Mouse (Mus musculus) MEL (cell line): ENCODE measurements around the gene Klhl36. TPM values are rescaled to one million over a fixed set of nuclear protein-coding genes. Genes with fewer than 3 reads are reported as not detected.

Experiments used
- DNase-seq: peaks from one replicate; pipeline ENCODE4 v3.0.0; 2011; ENCODE audit warnings: low read depth, low spot score
- H3K27ac ChIP-seq: 2 replicates; pipeline ENCODE4 v1.5.1; 2012; ENCODE audit warnings: low read depth, mild to moderate bottlenecking, control low read depth, low read length, moderate library complexity; ENCODE audit not compliant: control insufficient read depth
- H3K27me3 ChIP-seq, 2 experiments: fragments of 150-350 bp in 1 of 2; sonication (generic) in 1 of 2; 2 replicates each; pipeline ENCODE4 v1.6.1; 2012; ENCODE audit warnings: low read length in 2 of 2, mild to moderate bottlenecking in 2 of 2, improper control_type of control experiment in 1 of 2, moderate library complexity in 1 of 2; ENCODE audit not compliant: insufficient read depth in 2 of 2, control insufficient read depth in 1 of 2
- H3K36me3 ChIP-seq, 2 experiments: 2 replicates each; pipeline ENCODE4 v1.6.1; 2012 to 2014; ENCODE audit warnings: low read length in 2 of 2, improper control_type of control experiment in 1 of 2, inconsistent platforms in 1 of 2, mild to moderate bottlenecking in 1 of 2; ENCODE audit not compliant: insufficient read depth in 2 of 2, control insufficient read depth in 1 of 2
- H3K4me1 ChIP-seq, 2 experiments: fragments of 150-350 bp in 1 of 2; sonication (generic) in 1 of 2; 2 replicates each; pipeline ENCODE4 v1.6.1; 2012; ENCODE audit warnings: low read length in 2 of 2, improper control_type of control experiment in 1 of 2, mild to moderate bottlenecking in 1 of 2; ENCODE audit not compliant: insufficient read depth in 2 of 2, control insufficient read depth in 1 of 2
- H3K4me3 ChIP-seq, 2 experiments: fragments of 150-350 bp in 1 of 2; sonication (generic) in 1 of 2; 2 replicates each; pipeline ENCODE4 v1.5.1; 2012; ENCODE audit warnings: low read depth in 2 of 2, low read length in 2 of 2, mild to moderate bottlenecking in 2 of 2, moderate library complexity in 2 of 2, control low read depth in 1 of 2, improper control_type of control experiment in 1 of 2; ENCODE audit not compliant: control insufficient read depth in 1 of 2, insufficient read depth in 1 of 2
- H3K79me2 ChIP-seq: 2 replicates; pipeline ENCODE4 v1.6.1; 2012; ENCODE audit warnings: mild to moderate bottlenecking, low read length, moderate library complexity; ENCODE audit not compliant: control insufficient read depth, poor library complexity, insufficient read depth
- H3K9ac ChIP-seq: 2 replicates; pipeline ENCODE4 v1.6.1; 2012; ENCODE audit warnings: low read depth, mild to moderate bottlenecking, control low read depth, low read length, moderate library complexity; ENCODE audit not compliant: control insufficient read depth, poor library complexity, severe bottlenecking
- H3K9me3 ChIP-seq: fragments of 150-350 bp; sonication (generic); replicated peaks from 2 replicates; pipeline ENCODE4 v1.6.1; 2012; ENCODE audit warnings: mild to moderate bottlenecking, low read length, improper control_type of control experiment, moderate library complexity; ENCODE audit not compliant: insufficient read depth
- CHD1 ChIP-seq: IDR thresholded peaks from 2 replicates; pipeline ENCODE4 v1.6.1; 2012; ENCODE audit warnings: low read depth, mild to moderate bottlenecking, inconsistent platforms, low read length, improper control_type of control experiment
- ELF1 ChIP-seq: IDR thresholded peaks from 2 replicates; pipeline ENCODE4 v1.6.1; 2014; ENCODE audit warnings: low read depth, mild to moderate bottlenecking, inconsistent platforms, low read length, improper control_type of control experiment, moderate library complexity
- GABPA ChIP-seq: IDR thresholded peaks from 2 replicates; pipeline ENCODE4 v1.6.1; 2012; ENCODE audit warnings: low read depth, mild to moderate bottlenecking, inconsistent platforms, low read length, improper control_type of control experiment, moderate library complexity
- HCFC1 ChIP-seq: IDR thresholded peaks from 2 replicates; pipeline ENCODE4 v1.6.1; 2012; ENCODE audit warnings: low read depth, mild to moderate bottlenecking, inconsistent platforms, low read length, improper control_type of control experiment, moderate library complexity
- JUND ChIP-seq: IDR thresholded peaks from 2 replicates; pipeline ENCODE4 v1.6.1; 2011; ENCODE audit warnings: low read depth, mild to moderate bottlenecking, improper control_type of control experiment, low read length
- KAT2A ChIP-seq: conservative IDR thresholded peaks from 2 replicates; pipeline ENCODE4 v1.6.1; 2012; ENCODE audit warnings: low read depth, low read length, improper control_type of control experiment, inconsistent platforms
- MAZ ChIP-seq: IDR thresholded peaks from 2 replicates; pipeline ENCODE4 v1.6.1; 2012; ENCODE audit warnings: low read depth, mild to moderate bottlenecking, inconsistent platforms, low read length, improper control_type of control experiment
- MEF2A ChIP-seq: IDR thresholded peaks from 2 replicates; pipeline ENCODE4 v1.6.1; 2014; ENCODE audit warnings: low read depth, mild to moderate bottlenecking, inconsistent platforms, low read length, improper control_type of control experiment; ENCODE audit not compliant: poor library complexity, insufficient replicate concordance, severe bottlenecking; ENCODE audit errors: extremely low read depth
- MXI1 ChIP-seq: IDR thresholded peaks from 2 replicates; pipeline ENCODE4 v1.6.1; 2011; ENCODE audit warnings: mild to moderate bottlenecking, low read depth, low read length, improper control_type of control experiment
- MYB ChIP-seq: IDR thresholded peaks from 2 replicates; pipeline ENCODE4 v1.6.1; 2011; ENCODE audit warnings: mild to moderate bottlenecking, low read depth, low read length, improper control_type of control experiment
- NRF1 ChIP-seq: IDR thresholded peaks from 2 replicates; pipeline ENCODE4 v1.6.1; 2014; ENCODE audit warnings: low read depth, mild to moderate bottlenecking, inconsistent platforms, low read length, improper control_type of control experiment, moderate library complexity; ENCODE audit not compliant: poor library complexity, insufficient read depth, severe bottlenecking
- POLR2AphosphoS2 ChIP-seq: IDR thresholded peaks from 2 replicates; pipeline ENCODE4 v1.6.1; 2011; ENCODE audit warnings: low read length, improper control_type of control experiment
- RCOR1 ChIP-seq: IDR thresholded peaks from 2 replicates; pipeline ENCODE4 v1.6.1; 2012; ENCODE audit warnings: low read depth, mild to moderate bottlenecking, inconsistent platforms, low read length, improper control_type of control experiment
- SIN3A ChIP-seq: IDR thresholded peaks from 2 replicates; pipeline ENCODE4 v1.6.1; 2012; ENCODE audit warnings: low read length, improper control_type of control experiment, inconsistent platforms
- SMC3 ChIP-seq: IDR thresholded peaks from 2 replicates; pipeline ENCODE4 v1.6.1; 2011; ENCODE audit warnings: low read depth, low read length, improper control_type of control experiment
- TBP ChIP-seq: IDR thresholded peaks from 2 replicates; pipeline ENCODE4 v1.8.0; 2011; ENCODE audit warnings: low read depth, low read length, improper control_type of control experiment
- UBTF ChIP-seq: IDR thresholded peaks from 2 replicates; pipeline ENCODE4 v1.6.1; 2012; ENCODE audit warnings: low read depth, mild to moderate bottlenecking, inconsistent platforms, low read length, improper control_type of control experiment, moderate library complexity, borderline replicate concordance; ENCODE audit not compliant: insufficient read depth
- USF1 ChIP-seq: IDR thresholded peaks from 2 replicates; pipeline ENCODE4 v1.6.1; 2014; ENCODE audit warnings: low read depth, mild to moderate bottlenecking, inconsistent platforms, low read length, improper control_type of control experiment, moderate library complexity
- USF2 ChIP-seq, 2 experiments: IDR thresholded peaks; 2 replicates each; pipeline ENCODE4 v1.6.1; 2011 to 2012; ENCODE audit warnings: improper control_type of control experiment in 2 of 2, low read length in 2 of 2, borderline replicate concordance in 1 of 2, inconsistent platforms in 1 of 2, low read depth in 1 of 2, mild to moderate bottlenecking in 1 of 2; ENCODE audit not compliant: insufficient read depth in 1 of 2
- ZC3H11A ChIP-seq: IDR thresholded peaks from 2 replicates; pipeline ENCODE4 v1.6.1; 2012; ENCODE audit warnings: low read depth, mild to moderate bottlenecking, inconsistent platforms, low read length, improper control_type of control experiment
- ZKSCAN1 ChIP-seq: IDR thresholded peaks from 2 replicates; pipeline ENCODE4 v1.6.1; 2012; ENCODE audit warnings: low read depth, mild to moderate bottlenecking, inconsistent platforms, low read length, improper control_type of control experiment, moderate library complexity
- polyA plus RNA-seq, 2 experiments: library from polyadenylated mRNA; stranded (reverse) in 1 of 2; unstranded in 1 of 2; fragments of >175 nt in 1 of 2; fragments of >200 nt in 1 of 2; gene quantifications; 2 replicates each; pipeline versions ENCODE4 v1.2.1 to v1.2.4; 2012; ENCODE audit warnings: low replicate concordance in 2 of 2, low read depth in 1 of 2; ENCODE audit not compliant: insufficient read length in 2 of 2, insufficient read depth in 1 of 2, missing spikeins in 1 of 2
- total RNA-seq: library from RNA; depleted of rRNA; stranded (reverse); fragments of 300-350 nt; gene quantifications from 2 replicates; pipeline ENCODE4 v1.2.3, GENCODE M21; 2012

Gene Klhl36
- total and polyA plus RNA-seq, 3 experiments: 4.6 to 6.6 TPM; not detected in 1

DNA sequence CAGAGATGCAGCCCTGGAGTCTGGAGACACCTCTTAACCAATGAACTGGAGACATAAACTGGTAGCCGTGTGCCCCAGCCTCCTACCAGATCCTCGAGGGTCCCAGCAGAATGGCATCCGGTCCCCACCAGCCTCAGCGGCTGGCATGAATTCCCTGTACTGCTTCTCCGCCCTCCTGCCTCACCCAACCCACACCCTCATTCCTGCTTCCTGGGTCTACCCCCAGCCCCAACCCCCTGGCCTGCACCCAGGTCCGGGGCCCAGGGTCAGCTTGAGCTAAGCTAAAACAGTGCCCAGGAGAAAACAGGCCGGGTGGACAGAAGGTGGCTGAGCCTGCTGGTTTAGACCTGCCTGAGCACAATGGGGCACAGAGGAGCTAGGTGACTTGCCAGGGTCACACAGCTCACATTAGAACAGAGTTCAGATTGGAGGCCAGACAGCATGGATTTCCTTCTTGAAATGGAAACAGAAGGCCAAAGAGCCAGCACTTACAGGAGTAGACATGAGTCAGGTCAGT is 29.9 kb upstream of the Klhl36 start:
- Histone ChIP-seq H3K79me2 (no peaks in the 10 kb centered on the region), H3K4me1 (peaks cover 35 to 49% of the 10 kb centered on the region in 2 experiments), H3K9ac (no peak overlapping the region), H3K9me3 (no peaks in the 10 kb centered on the region), H3K27ac (no peak overlapping the region), H3K36me3 (peaks cover 0 to 29% of the 10 kb centered on the region in 2 experiments; a peak in 2 of 4 replicates), H3K4me3 (no peak overlapping the region)
- DNase-seq: no peak
- TF ChIP-seq GABPA (no peak), MXI1 (no peak; the same call in 1 of the 2 replicates), MAZ (no peak), USF2 (IDR thresholded peaks at IDR 0.05; ENCODE audit: borderline replicate concordance in 1 of 2, insufficient read depth in 1 of 2, low read depth in 1 of 2, low read length in 2 of 2) (no peak), POLR2AphosphoS2 (no peak), SMC3 (no peak)
- TF ChIP-seq, all 39 proteins: peak for 0
- H3K27me3 ChIP-seq: no peaks in the 10 kb centered on the region

- peaks cover 0 to 22% of the 10 kb centered on the region in 2 experiments; a peak in 2 of 4 replicates for H3K36me3 ChIP-seq
- H3K9ac ChIP-seq: no peak overlapping the region
- H3K27ac ChIP-seq: no peak overlapping the region
- H3K27me3 ChIP-seq: no peaks in the 10 kb centered on the region
- no peaks in the 10 kb centered on the region for H3K79me2 ChIP-seq
- DNase-seq: no peak
- peaks cover 27 to 41% of the 10 kb centered on the region in 2 experiments for H3K4me1 ChIP-seq
- no peaks in the 10 kb centered on the region for H3K9me3 ChIP-seq
- TF ChIP-seq NRF1: no peak
- no peak for TF ChIP-seq JUND
- TF ChIP-seq CHD1: no peak
- TF ChIP-seq ZC3H11A: no peak
- no peak for TF ChIP-seq ZKSCAN1
- TF ChIP-seq RCOR1: no peak
- no peak for TF ChIP-seq ELF1
- no peak for TF ChIP-seq KAT2A
- TF ChIP-seq GABPA: no peak
- TF ChIP-seq MAZ: 0 out of 2 replicates have a peak, but pooled peaks have one; percentile 45
- no peak for TF ChIP-seq SIN3A
- no peak for TF ChIP-seq TBP
- TF ChIP-seq USF1: no peak
- no peak for TF ChIP-seq UBTF
- TF ChIP-seq MEF2A: no peak
- 0 out of 2 replicates have a peak, but pooled peaks have one; percentile 13 for TF ChIP-seq HCFC1
- no peak for TF ChIP-seq MYB
- no peak overlapping the region for H3K4me3 ChIP-seq
These were observed 29.1 kb upstream of the Klhl36 start for GRCm38 (mm10) chr8:119832931-119833330.
